Mouse (Mus musculus): Measurements from ENCODE around the gene Cacna1c. TPM values are rescaled to one million over a fixed set of nuclear protein-coding genes. Genes with fewer than 3 reads are reported as not detected.

Cacna1c gene
- polyA plus RNA-seq, 1 experiment, result 0.11 TPM

GRCm38 (mm10) chr6:119047340-119047739 is 148.9 kb downstream of the Cacna1c start:
- Histone ChIP-seq H3K4me1 (ENCODE audit: control insufficient read depth, insufficient read depth, low read length) (no peaks in the 10 kb centered on the region), H3K27ac (ENCODE audit: insufficient read depth, low read depth, low read length) (no peak overlapping the region), H3K4me3 (ENCODE audit: insufficient read depth, low read length) (no peak overlapping the region)
- TF ChIP-seq CTCF (IDR thresholded peaks at IDR 0.05; ENCODE audit: low read depth, low read length) (no peak), POLR2A (IDR thresholded peaks at IDR 0.05; ENCODE audit: borderline replicate concordance, low read depth, low read length) (no peak)

DNA sequence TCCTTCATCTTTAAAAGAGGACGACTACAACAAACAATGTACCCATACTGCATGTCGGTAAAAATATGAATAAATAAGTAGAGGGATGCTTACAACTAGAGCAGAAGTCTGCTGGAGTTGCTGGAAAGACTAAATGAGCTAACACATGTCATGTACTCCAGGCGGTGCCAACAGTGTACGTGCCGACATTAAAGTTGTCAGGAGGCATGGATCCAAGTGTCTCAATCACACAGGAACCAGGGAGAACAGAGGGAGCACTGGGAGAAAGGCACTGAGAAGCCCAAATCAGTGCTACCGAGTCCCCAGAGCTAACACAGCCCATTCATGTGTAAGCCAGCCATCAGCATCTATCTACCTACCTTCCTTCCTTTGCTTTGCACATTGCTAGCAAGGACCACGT is 150.7 kb downstream of the Cacna1c start:
- no peak for TF ChIP-seq CTCF (IDR thresholded peaks at IDR 0.05; ENCODE audit: low read depth, low read length)
- no peak for TF ChIP-seq POLR2A (IDR thresholded peaks at IDR 0.05; ENCODE audit: borderline replicate concordance, low read depth, low read length)
- Histone ChIP-seq H3K4me1 (ENCODE audit: control insufficient read depth, insufficient read depth, low read length) (no peaks in the 10 kb centered on the region), H3K27ac (ENCODE audit: insufficient read depth, low read depth, low read length) (no peak overlapping the region), H3K4me3 (ENCODE audit: insufficient read depth, low read length) (no peak overlapping the region)

DNA sequence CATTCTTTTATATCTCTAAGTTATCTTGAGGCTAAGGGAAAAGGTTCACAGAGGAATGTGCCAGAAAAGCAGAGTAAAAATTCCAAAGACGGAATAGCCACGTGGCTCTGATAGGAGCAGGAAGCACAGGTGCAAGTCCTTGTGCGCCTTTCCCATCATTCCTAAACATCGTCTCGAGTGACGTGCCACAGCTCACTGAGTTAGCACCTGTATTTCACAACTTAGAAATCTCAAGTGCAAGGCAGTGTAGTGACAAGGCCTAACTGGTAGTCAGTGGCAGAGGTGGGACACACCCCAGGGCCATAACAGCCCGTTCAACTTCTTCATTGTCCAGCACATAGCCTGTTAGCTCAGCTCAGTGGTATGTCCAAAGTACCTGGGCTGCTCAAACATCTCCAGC is 152.1 kb downstream of the Cacna1c start:
- H3K27ac ChIP-seq (ENCODE audit: insufficient read depth, low read depth, low read length), result no peak overlapping the region
- no peaks in the 10 kb centered on the region for H3K4me1 ChIP-seq (ENCODE audit: control insufficient read depth, insufficient read depth, low read length)
- no peak overlapping the region for H3K4me3 ChIP-seq (ENCODE audit: insufficient read depth, low read length)
- TF ChIP-seq CTCF (IDR thresholded peaks at IDR 0.05; ENCODE audit: low read depth, low read length) (no peak), POLR2A (IDR thresholded peaks at IDR 0.05; ENCODE audit: borderline replicate concordance, low read depth, low read length) (no peak)

DNA sequence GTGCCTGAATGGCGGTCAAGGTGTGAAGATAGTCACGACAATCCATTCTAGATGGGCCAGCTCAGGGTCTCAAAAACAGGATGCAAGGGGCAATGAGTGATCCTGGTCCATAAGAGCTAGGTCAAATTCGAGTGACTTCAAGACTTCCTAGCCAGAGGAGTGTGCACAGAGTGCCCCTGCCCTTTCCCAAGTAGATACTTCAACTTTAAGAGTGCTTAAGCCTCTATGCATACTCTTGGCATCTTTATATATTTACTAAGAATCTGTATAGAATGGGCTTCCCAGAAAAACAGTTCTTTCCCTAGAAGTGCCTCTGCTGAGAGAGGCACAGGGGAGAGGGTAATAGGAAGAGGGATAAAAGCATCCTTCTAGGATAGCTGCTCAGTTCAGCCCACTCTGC is 153.4 kb downstream of the Cacna1c start:
- TF ChIP-seq POLR2A (IDR thresholded peaks at IDR 0.05; ENCODE audit: borderline replicate concordance, low read depth, low read length), result no peak
- no peak for TF ChIP-seq CTCF (IDR thresholded peaks at IDR 0.05; ENCODE audit: low read depth, low read length)
- Histone ChIP-seq H3K4me1 (ENCODE audit: control insufficient read depth, insufficient read depth, low read length) (no peaks in the 10 kb centered on the region), H3K27ac (ENCODE audit: insufficient read depth, low read depth, low read length) (no peak overlapping the region), H3K4me3 (ENCODE audit: insufficient read depth, low read length) (no peak overlapping the region)

- TF ChIP-seq CTCF (IDR thresholded peaks at IDR 0.05; ENCODE audit: low read depth, low read length), result no peak
- Histone ChIP-seq H3K4me3 (ENCODE audit: insufficient read depth, low read length) (no peak overlapping the region), H3K27ac (ENCODE audit: insufficient read depth, low read depth, low read length) (no peak overlapping the region), H3K4me1 (ENCODE audit: control insufficient read depth, insufficient read depth, low read length) (no peaks in the 10 kb centered on the region)
These were observed 155.3 kb downstream of the Cacna1c start for GRCm38 (mm10) chr6:119040961-119041360.

DNA sequence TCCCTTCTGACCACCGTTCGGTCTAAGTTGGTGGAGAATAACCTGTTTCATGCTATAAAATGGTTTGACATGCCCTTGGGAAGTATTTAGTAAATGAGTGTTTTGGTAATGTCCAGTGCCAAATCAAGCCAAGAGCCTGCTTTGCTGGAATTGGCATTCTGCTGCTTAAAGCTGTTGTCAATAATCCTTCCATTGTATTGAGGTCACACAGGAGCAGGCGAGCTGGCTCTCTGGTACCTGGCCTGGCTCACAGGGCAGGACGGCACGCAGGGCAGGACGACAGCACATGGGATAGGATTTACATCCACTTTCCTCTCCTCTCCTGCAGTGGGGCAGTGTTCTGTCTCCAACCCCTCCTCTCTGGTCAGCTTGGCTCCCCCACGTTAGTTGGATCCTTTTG is 156.4 kb downstream of the Cacna1c start:
- no peaks in the 10 kb centered on the region for H3K4me1 ChIP-seq (ENCODE audit: control insufficient read depth, insufficient read depth, low read length)
- no peak overlapping the region for H3K4me3 ChIP-seq (ENCODE audit: insufficient read depth, low read length)
- H3K27ac ChIP-seq (ENCODE audit: insufficient read depth, low read depth, low read length), result no peak overlapping the region
- no peak for TF ChIP-seq POLR2A (IDR thresholded peaks at IDR 0.05; ENCODE audit: borderline replicate concordance, low read depth, low read length)
- TF ChIP-seq CTCF (IDR thresholded peaks at IDR 0.05; ENCODE audit: low read depth, low read length), result no peak

DNA sequence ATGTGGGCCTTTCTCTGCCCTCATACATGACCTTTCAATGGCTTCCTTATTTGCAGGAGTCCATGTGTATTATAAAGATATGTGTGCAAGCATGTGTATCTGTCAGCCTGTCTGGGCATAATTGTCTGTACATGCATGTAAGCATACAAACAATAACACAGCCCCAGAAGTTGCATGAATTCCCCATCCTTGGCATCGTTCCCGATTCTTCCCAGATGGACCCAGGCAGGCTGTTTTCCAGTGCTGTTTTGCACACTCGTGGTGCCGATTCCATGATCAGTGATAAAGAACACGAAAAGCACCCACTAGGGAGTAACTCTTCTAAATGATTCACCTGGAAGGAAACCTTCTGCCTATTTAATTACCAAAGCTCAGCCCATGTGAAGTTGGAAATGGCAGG is 156.9 kb downstream of the Cacna1c start:
- no peak for TF ChIP-seq POLR2A (IDR thresholded peaks at IDR 0.05; ENCODE audit: borderline replicate concordance, low read depth, low read length)
- no peak for TF ChIP-seq CTCF (IDR thresholded peaks at IDR 0.05; ENCODE audit: low read depth, low read length)
- Histone ChIP-seq H3K4me3 (ENCODE audit: insufficient read depth, low read length) (no peak overlapping the region), H3K4me1 (ENCODE audit: control insufficient read depth, insufficient read depth, low read length) (no peaks in the 10 kb centered on the region), H3K27ac (ENCODE audit: insufficient read depth, low read depth, low read length) (no peak overlapping the region)

DNA sequence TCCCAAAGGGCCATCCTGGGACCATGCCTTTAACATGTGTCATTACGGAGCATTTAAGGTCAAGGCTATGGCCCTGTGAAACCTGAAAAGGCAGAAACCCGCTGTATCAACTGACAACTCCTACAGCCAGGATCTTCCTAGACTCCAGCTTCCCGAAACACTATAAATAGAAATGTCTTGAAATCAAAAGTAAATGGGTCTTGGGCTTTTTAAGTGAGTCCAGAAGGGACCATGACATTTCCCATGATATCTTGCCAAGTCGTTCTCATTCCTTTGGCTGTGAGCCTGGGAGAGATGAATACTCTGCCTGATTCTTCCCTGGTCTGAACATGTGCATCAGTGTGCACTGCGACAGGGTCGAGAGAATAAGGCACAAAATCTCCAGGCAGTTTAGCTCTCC is 158.4 kb downstream of the Cacna1c start:
- TF ChIP-seq POLR2A (IDR thresholded peaks at IDR 0.05; ENCODE audit: borderline replicate concordance, low read depth, low read length), result no peak
- TF ChIP-seq CTCF (IDR thresholded peaks at IDR 0.05; ENCODE audit: low read depth, low read length), result no peak
- H3K27ac ChIP-seq (ENCODE audit: insufficient read depth, low read depth, low read length), result no peak overlapping the region

GRCm38 (mm10) chr6:119037047-119037446 is 159.2 kb downstream of the Cacna1c start:
- H3K4me1 ChIP-seq (ENCODE audit: control insufficient read depth, insufficient read depth, low read length), result no peaks in the 10 kb centered on the region
- H3K4me3 ChIP-seq (ENCODE audit: insufficient read depth, low read length), result no peak overlapping the region
- no peak for TF ChIP-seq CTCF (IDR thresholded peaks at IDR 0.05; ENCODE audit: low read depth, low read length)
- TF ChIP-seq POLR2A (IDR thresholded peaks at IDR 0.05; ENCODE audit: borderline replicate concordance, low read depth, low read length), result no peak
- H3K27ac ChIP-seq (ENCODE audit: insufficient read depth, low read depth, low read length), result no peak overlapping the region

More for the DNA sequence above, 158.4 kb downstream of the Cacna1c start:
- H3K4me3 ChIP-seq (ENCODE audit: insufficient read depth, low read length), result no peak overlapping the region
- no peaks in the 10 kb centered on the region for H3K4me1 ChIP-seq (ENCODE audit: control insufficient read depth, insufficient read depth, low read length)

DNA sequence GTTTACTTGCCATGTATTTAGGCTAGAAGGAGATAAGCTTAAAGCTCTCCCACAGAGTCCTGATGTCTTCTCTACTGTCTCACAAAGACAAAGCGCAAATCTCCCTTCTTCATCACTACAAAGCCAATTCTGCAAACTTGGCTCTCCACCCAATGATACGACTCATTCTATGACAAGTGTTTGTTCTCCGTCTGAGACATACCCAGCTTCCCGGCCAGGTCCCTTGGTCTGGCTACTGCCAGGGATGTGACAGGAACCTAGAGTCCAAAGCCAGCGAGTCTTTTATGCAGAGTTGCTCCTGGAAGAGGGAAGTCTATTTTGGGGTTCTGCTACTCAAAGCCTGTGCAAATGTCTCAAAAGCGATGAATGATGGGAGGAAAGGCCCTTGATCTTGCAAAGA is 160.9 kb downstream of the Cacna1c start:
- TF ChIP-seq POLR2A (IDR thresholded peaks at IDR 0.05; ENCODE audit: borderline replicate concordance, low read depth, low read length) (no peak), CTCF (IDR thresholded peaks at IDR 0.05; ENCODE audit: low read depth, low read length) (no peak)
- no peaks in the 10 kb centered on the region for H3K4me1 ChIP-seq (ENCODE audit: control insufficient read depth, insufficient read depth, low read length)
- no peak overlapping the region for H3K27ac ChIP-seq (ENCODE audit: insufficient read depth, low read depth, low read length)
- H3K4me3 ChIP-seq (ENCODE audit: insufficient read depth, low read length), result no peak overlapping the region

DNA sequence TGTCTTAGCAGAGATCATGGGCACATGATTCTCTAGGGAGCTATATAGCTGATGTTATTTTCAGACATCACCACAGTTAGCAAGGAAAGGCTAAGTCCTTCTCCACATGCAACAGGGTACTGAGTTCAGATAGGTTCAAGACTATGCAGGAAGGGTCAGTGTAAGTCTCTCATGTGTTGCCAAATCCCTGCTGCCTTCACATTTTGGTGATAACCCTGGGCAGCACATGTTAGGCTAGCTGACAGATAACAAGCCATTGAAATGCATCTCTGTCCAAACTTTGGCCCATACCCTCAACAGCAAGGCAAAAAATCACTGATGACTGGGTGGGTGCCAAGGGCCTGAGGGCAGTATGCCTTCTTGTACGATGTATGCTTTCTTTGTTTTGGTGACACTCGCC is 161.3 kb downstream of the Cacna1c start:
- Histone ChIP-seq H3K4me1 (ENCODE audit: control insufficient read depth, insufficient read depth, low read length) (no peaks in the 10 kb centered on the region), H3K27ac (ENCODE audit: insufficient read depth, low read depth, low read length) (no peak overlapping the region), H3K4me3 (ENCODE audit: insufficient read depth, low read length) (no peak overlapping the region)
- TF ChIP-seq CTCF (IDR thresholded peaks at IDR 0.05; ENCODE audit: low read depth, low read length), result no peak
